Mouse (Mus musculus) liver, postnatal 0 days (tissue): ENCODE measurements around the gene Lmo2. TPM values are rescaled to one million over a fixed set of nuclear protein-coding genes. Genes with fewer than 3 reads are reported as not detected.

ENCODE experiments used
- ATAC-seq: fragments of 200-750 bp; cut with Nextera tagmentation; 2 replicates; pipeline ENCODE4 v1.8.0; 2017; ENCODE audit warnings: mild to moderate bottlenecking, moderate library complexity
- DNase-seq: peaks from one replicate; pipeline ENCODE4 v3.0.0-alpha.2; 2016
- H3K27ac ChIP-seq: fragments of 300-500 bp; sonication (generic); 2 replicates; pipeline ENCODE4 v1.5.1; 2014; ENCODE audit warnings: antibody characterized with exemption, moderate library complexity, mild to moderate bottlenecking, low read depth
- H3K27me3 ChIP-seq: fragments of 300-500 bp; sonication (generic); 2 replicates; pipeline ENCODE4 v1.6.1; 2014; ENCODE audit warnings: low read length, control low read depth, mixed read lengths; ENCODE audit not compliant: insufficient read depth
- H3K36me3 ChIP-seq: fragments of 300-500 bp; sonication (generic); replicated peaks from 2 replicates; pipeline ENCODE4 v1.6.1; 2014; ENCODE audit warnings: mild to moderate bottlenecking, control low read depth, low read length, moderate library complexity, mixed read lengths; ENCODE audit not compliant: insufficient read depth
- H3K4me1 ChIP-seq: fragments of 300-500 bp; sonication (generic); 2 replicates; pipeline ENCODE4 v1.6.1; 2014; ENCODE audit warnings: antibody characterized with exemption, mild to moderate bottlenecking, control low read depth; ENCODE audit not compliant: insufficient read depth
- H3K4me2 ChIP-seq: fragments of 300-500 bp; sonication (generic); 2 replicates; pipeline ENCODE4 v1.6.1; 2014; ENCODE audit warnings: low read depth, mild to moderate bottlenecking, low read length, moderate library complexity, mixed read lengths
- H3K4me3 ChIP-seq: fragments of 300-500 bp; sonication (generic); 2 replicates; pipeline ENCODE4 v1.5.1; 2014; ENCODE audit warnings: low read depth, low read length
- H3K9ac ChIP-seq: fragments of 300-500 bp; sonication (generic); replicated peaks from 2 replicates; pipeline ENCODE4 v1.6.1; 2014; ENCODE audit warnings: mild to moderate bottlenecking, moderate library complexity
- H3K9me3 ChIP-seq: fragments of 300-500 bp; sonication (generic); 2 replicates; pipeline ENCODE4 v1.6.1; 2016; ENCODE audit warnings: mild to moderate bottlenecking, control low read depth, low read length, mixed read lengths
- CTCF ChIP-seq: sonication (generic); IDR thresholded peaks from 2 replicates; pipeline ENCODE4 v1.5.1; 2016; ENCODE audit warnings: antibody characterized with exemption, low read depth
- EP300 ChIP-seq: IDR thresholded peaks from 2 replicates; pipeline ENCODE4 v1.6.1; 2016; ENCODE audit warnings: antibody characterized with exemption, low read depth, mild to moderate bottlenecking
- WGBS: fragments of 180-500 bp; shearing (Covaris S2); extraction: QIAGEN DNeasy Blood & Tissue Kit; methylation state at CpG from one replicate; pipeline ENCODE4 v1.1.7; 2014; ENCODE audit not compliant: insufficient replicate concordance; 5-methylcytosine and 5-hydroxymethylcytosine counted together
- polyA plus RNA-seq: library from polyadenylated mRNA; unstranded; fragments of >200 nt; fragmentation: Nextera tagmentation; extraction: Ambion mirVana; gene quantifications from 2 replicates; pipeline ENCODE4 v1.2.1, GENCODE M21; 2015

Gene Lmo2
- polyA plus RNA-seq, 1 experiment from 2014 or later, result 58.8 TPM

DNA sequence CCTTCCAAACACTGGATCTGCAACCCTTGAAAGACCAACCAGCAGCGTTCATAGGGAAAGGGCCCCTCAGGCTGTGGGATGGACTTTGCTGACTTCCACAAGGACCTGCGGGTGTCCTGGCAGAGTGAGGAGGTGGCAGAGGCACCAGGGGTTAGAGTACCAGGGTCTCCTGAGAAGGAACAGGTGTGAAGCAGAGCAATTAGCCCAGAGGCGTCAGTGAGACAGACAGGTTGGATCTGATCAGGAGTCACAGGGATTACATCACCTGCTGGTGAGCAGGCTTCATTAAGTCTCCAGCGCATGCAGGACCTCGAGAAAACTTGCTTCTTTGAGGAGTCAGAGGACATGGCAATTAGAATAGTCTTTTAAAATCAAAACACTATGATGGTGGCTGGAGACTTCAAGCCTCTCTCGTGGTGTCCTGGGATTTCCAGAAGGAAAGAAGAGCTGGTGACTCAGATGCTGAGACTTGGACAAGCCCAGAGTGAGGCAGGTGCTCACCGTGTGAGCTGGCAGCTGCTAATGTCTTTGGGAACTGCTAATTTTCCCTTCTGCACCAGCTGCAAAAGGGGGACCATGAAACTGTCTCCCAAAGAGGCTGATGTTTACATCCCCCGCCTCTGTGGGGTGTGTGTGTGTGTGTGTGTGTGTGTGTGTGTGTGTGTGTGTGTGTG, 9.7 kb upstream of the Lmo2 start:
- H3K9ac ChIP-seq, result no peak overlapping the region
- H3K27ac ChIP-seq, result no peak overlapping the region
- 62% methylated on average over 8 of the region's 8 CpGs for WGBS

DNA sequence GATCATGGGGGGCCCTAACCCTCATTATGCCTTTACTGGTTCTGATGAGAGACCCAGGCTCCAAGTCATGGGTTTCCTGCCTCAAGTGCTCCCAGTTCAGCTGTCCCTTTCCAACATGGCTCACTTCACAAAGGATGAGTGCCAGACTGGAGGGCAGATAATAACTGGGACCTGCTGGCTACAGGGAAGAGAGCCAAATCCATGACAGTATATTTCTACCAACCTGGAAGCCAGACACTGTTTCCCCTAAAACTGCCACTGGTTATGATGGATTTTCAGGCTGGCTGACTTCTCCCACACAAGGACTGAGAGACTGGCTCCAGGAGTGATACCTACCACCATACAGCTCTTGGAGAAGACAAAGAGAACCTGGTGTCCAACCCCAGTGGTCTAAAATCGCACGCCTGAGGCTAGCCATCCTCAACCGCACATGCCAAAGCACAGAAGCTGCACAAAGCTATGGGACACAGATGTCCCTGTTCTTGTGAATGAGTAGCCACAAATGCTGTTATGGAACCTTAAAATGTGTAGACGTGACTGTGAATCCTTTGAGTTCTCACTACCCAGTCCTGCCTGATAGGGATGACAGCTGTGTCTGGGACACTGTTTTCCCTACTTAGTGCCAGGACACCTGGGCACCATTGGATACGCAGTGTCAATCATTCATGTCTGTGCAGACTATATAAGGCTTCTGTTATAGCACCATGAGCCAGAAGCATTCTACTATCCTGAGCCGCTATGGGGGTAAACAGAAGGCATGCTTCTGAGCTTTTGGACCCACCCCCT, 4.5 kb upstream of the Lmo2 start:
- Histone ChIP-seq H3K36me3 (no peaks in the 10 kb centered on the region), H3K27me3 (no peaks in the 10 kb centered on the region), H3K9ac (no peak overlapping the region), H3K4me1 (peaks cover 16% of the 10 kb centered on the region), H3K9me3 (no peaks in the 10 kb centered on the region), H3K27ac (no peak overlapping the region), H3K4me3 (no peak overlapping the region), H3K4me2 (no peak overlapping the region)
- WGBS, result 90% methylated on average over 6 of the region's 6 CpGs
- no peak for TF ChIP-seq CTCF
- TF ChIP-seq EP300, result no peak
- DNase-seq (no peak), ATAC-seq (no peak)

More for the DNA sequence above, 9.7 kb upstream of the Lmo2 start:
- Histone ChIP-seq H3K27me3 (no peaks in the 10 kb centered on the region; the same call in 1 of the 2 replicates), H3K4me1 (peaks cover 20% of the 10 kb centered on the region), H3K9me3 (no peaks in the 10 kb centered on the region), H3K4me3 (no peak overlapping the region), H3K36me3 (no peaks in the 10 kb centered on the region), H3K4me2 (no peak overlapping the region)
- DNase-seq (no peak), ATAC-seq (no peak)
- TF ChIP-seq CTCF (no peak), EP300 (no peak)

DNA sequence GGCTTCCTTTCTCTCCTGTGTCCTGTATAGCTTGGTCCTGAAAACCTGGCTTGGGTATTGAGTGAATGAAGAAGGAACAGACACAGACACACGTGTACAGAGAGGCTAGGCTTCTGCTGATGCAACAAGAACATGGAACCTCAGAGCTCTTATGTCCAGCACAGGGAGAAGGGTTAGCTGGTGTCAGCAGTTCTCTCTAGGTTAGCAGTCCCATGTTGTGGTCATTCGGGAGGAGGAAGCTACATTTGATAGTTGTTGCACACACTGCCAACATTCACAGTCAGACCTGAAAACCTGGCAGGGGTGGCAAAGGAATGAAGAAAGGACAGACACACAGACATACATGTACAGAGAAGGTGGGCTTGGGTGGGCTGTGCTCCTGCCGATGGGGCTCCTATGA, 2.1 kb upstream of the Lmo2 start:
- Histone ChIP-seq H3K36me3 (no peaks in the 10 kb centered on the region), H3K27me3 (no peaks in the 10 kb centered on the region), H3K4me2 (no peak overlapping the region), H3K4me3 (no peak overlapping the region), H3K27ac (peak overlapping the region; percentile 94), H3K9me3 (no peaks in the 10 kb centered on the region), H3K4me1 (peaks cover 16% of the 10 kb centered on the region), H3K9ac (no peak overlapping the region)
- no peak for DNase-seq
- TF ChIP-seq EP300 (no peak), CTCF (no peak)
- 64% methylated on average over 3 of the region's 3 CpGs for WGBS
- no peak for ATAC-seq

DNA sequence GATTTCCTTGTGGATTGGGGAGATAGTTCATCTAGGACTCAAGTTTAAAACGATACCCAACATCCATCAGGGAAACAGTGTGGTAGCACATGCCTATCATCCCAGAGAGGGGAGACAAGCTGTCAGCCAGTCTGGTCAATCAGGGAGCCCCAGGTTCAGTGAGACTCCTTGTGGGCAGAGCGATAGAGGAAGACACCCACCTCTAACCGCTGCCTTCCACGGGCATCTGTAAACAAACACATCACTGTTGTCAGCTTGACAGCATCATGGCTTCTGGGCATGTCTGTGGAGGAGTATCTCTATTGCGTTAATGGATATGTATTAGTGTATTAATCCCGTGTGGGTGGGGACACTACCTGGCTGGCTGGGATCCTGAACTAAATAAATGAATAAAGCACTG, 919 bp upstream of the Lmo2 start:
- H3K27me3 ChIP-seq, result no peaks in the 10 kb centered on the region
- H3K27ac ChIP-seq, result peak overlapping the region; percentile 94
- 51% methylated on average over 6 of the region's 6 CpGs for WGBS
- peaks cover 21% of the 10 kb centered on the region for H3K4me1 ChIP-seq
- DNase-seq (peak; percentile 79), ATAC-seq (peak; percentile 90)
- H3K4me3 ChIP-seq, result peak overlapping the region; percentile 53; the same call in 1 of the 2 replicates
- peak overlapping the region; percentile 75 for H3K9ac ChIP-seq
- peak overlapping the region; percentile 67 for H3K4me2 ChIP-seq
- no peaks in the 10 kb centered on the region for H3K9me3 ChIP-seq
- peak; percentile 98 for TF ChIP-seq EP300
- TF ChIP-seq CTCF, result peak; percentile 22
- H3K36me3 ChIP-seq, result no peaks in the 10 kb centered on the region

DNA sequence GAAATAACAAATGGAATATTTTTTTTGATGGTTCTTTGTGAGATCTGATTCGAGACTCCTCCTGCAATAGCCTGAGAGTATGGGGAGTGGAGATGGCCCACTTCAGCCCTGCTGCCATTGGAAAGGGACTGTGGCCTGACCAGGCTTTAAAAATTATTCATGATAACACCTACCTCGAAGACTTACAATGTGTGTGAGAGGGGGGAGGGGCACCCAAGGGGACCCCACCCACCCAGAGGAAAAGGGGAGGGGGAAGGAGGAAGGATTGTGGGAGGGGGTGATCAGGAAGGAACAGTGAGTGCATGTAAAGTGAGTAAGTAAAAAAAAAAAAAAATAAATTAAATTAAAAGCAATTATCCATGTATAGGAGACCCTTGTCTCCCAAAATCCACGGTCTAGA, 848 bp downstream of the Lmo2 start:
- 38% methylated on average over 3 of the region's 3 CpGs for WGBS
- H3K9ac ChIP-seq, result peak overlapping the region; percentile 75
- peaks cover 28% of the 10 kb centered on the region for H3K4me1 ChIP-seq
- peak overlapping the region; percentile 53 for H3K4me3 ChIP-seq
- H3K36me3 ChIP-seq, result peaks cover 8% of the 10 kb centered on the region; the same call in 1 of the 2 replicates
- TF ChIP-seq CTCF, result no peak
- TF ChIP-seq EP300, result no peak
- DNase-seq (no peak), ATAC-seq (no peak)
- H3K27me3 ChIP-seq, result no peaks in the 10 kb centered on the region
- peak overlapping the region; percentile 94 for H3K27ac ChIP-seq
- no peaks in the 10 kb centered on the region for H3K9me3 ChIP-seq
- H3K4me2 ChIP-seq, result peak overlapping the region; percentile 67

DNA sequence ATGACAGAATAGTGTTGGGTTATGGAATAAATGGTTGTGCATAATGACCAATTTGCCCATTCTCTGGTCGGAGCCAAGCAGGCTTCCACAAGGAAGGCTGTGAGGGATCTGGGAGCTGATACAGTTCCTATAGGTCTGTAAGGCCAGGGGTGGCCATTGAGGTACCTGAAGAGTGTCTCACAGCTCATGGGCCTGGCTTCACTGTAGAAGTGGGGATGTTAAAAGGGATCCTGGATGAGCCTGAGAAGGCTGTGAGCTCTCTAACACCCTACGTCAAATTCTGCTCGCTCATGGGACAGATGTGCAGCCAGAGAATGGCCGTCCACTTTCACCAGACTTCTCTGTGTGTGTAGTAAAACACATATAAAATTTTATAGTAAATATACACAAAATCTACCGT, 1.3 kb downstream of the Lmo2 start:
- Histone ChIP-seq H3K4me1 (peaks cover 28% of the 10 kb centered on the region), H3K9me3 (no peaks in the 10 kb centered on the region), H3K27me3 (no peaks in the 10 kb centered on the region), H3K4me3 (peak overlapping the region; percentile 53), H3K36me3 (peaks cover 8% of the 10 kb centered on the region; the same call in 1 of the 2 replicates), H3K27ac (peak overlapping the region; percentile 94), H3K9ac (peak overlapping the region; percentile 75), H3K4me2 (peak overlapping the region; percentile 67)
- TF ChIP-seq EP300 (no peak), CTCF (no peak)
- ATAC-seq (0 out of 2 replicates have a peak, but pooled peaks have one; percentile 7), DNase-seq (no peak)
- 62% methylated on average over 5 of the region's 5 CpGs for WGBS
